Mouse (Mus musculus) small intestine, adult 2 months (tissue): ENCODE measurements around the gene Rbm8a2.

Source experiments
- CTCF ChIP-seq: fragments of 200-500 bp; IDR thresholded peaks from 2 replicates; pipeline ENCODE4 v1.5.1; 2012; ENCODE audit warnings: low read depth, mild to moderate bottlenecking, control low read depth, inconsistent platforms, low read length, moderate library complexity, mixed read lengths; ENCODE audit not compliant: insufficient replicate concordance, insufficient read length; ENCODE audit errors: extremely low read depth
- POLR2A ChIP-seq: fragments of 200-500 bp; IDR thresholded peaks from 2 replicates; pipeline ENCODE4 v1.6.1; 2012; ENCODE audit warnings: low read depth, mild to moderate bottlenecking, control low read depth, inconsistent platforms, low read length, moderate library complexity

DNA sequence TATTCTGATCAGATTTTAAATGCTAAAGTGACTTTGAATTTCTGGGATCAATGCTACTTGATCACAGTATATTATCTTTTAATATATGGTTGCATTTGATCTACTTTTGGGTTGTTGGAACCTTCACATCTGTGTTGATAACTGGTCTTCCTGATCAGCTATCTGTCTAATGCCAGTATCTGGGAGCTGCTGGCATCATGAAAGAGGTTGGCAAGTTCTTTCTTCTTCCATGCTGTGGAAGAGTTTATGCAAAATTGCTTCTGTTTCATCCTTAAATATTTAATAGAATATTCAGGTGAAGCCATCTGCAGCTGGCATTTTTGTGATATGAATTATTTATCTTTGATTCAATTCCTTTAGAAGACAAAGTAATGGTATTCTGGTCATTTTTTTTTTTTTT is 32.6 kb upstream of the Rbm8a2 start:
- no peak for TF ChIP-seq CTCF
- no peak for TF ChIP-seq POLR2A
